Mouse (Mus musculus): ENCODE measurements around the gene Gm21425.
"Not testable (repeated sequence)": the region's sequence is repeated elsewhere in the genome, so short reads cannot be mapped to it uniquely, and the experiment has no call there.

The Gm21425 gene

DNA sequence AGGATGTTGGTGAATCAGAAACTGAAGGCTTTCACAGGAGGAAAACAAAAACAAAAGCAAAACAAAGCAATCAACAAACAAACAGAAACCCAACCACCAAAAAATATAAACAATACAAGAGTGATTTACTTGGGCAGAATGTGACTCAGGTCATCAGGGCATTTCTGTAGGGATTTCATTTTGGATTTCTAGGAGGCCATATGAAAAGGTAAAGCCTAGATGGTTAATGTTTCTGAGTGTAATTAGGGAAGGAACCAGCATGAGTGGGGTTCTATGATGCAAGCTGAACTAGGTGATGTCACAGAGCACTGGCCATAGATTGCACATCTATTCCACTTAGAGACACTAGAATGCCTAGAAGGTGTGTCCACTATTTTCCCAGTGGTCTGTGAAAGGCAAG lies at the start of gene Gm21425:
Gm21425 (plus strand) TSS at position 301 of the 400 bp plus-strand sequence.
- not testable (repeated sequence) for DNase-seq

DNA sequence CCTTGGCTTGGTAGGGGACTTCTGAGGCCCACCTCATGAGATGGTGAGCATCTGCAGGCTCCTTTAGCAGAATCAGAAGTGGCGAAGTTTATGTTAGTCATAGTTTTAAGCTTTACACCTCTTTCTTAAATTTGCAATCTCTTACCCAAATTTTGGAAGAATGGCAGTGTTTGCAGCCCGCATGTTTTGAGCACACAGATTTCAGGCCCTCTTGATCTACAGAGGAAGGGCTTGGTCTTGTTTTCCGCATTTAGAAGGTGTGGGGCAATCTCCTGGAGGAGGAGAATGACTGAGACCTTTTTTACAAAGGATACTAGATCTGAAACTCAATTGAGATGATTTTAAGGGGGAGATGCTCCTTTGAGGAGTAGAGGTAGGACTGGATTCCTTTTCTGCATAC lies 28.4 kb upstream of the Gm21425 start, which contains the start of gene Gm21891:
Gm21891 (minus strand) TSS at position 101 of the 400 bp plus-strand sequence.
- DNase-seq, result not testable (repeated sequence)
